Mouse (Mus musculus) left cerebral cortex, adult 2 months (tissue): ENCODE data around the gene Mfsd4b5. TPM values are rescaled to one million over a fixed set of nuclear protein-coding genes. Genes with fewer than 3 reads are reported as not detected.
"Not testable (repeated sequence)": the region's sequence is repeated elsewhere in the genome, so short reads cannot be mapped to it uniquely, and the experiment has no call there.

ENCODE experiments used
- DNase-seq, 2 experiments: peaks; one replicate each; pipeline ENCODE4 v3.0.0; 2021 to 2022; ENCODE audit warnings: low spot score in 2 of 2, mixed read lengths in 1 of 2; ENCODE audit errors: extremely low spot score in 1 of 2
- H3K27ac ChIP-seq: fragments of 200-600 bp; 2 replicates; pipeline ENCODE4 v1.8.1; 2022
- H3K4me3 ChIP-seq: fragments of 200-600 bp; 2 replicates; pipeline ENCODE4 v1.8.1; 2022
- CTCF ChIP-seq: fragments of 200-600 bp; IDR thresholded peaks from 2 replicates; pipeline ENCODE4 v1.8.1; 2022; ENCODE audit warnings: antibody characterized with exemption, mild to moderate bottlenecking, moderate library complexity
- intact Hi-C: fragments of 180-260 bp; cut with DNase I; formaldehyde crosslinking; loops from one replicate; pipeline ENCODE4 v1.15.1; 2025
- total RNA-seq, 2 experiments: library from RNA; stranded (reverse); gene quantifications; 2 replicates each; pipeline ENCODE4 v1.2.3; 2021

Mfsd4b5 gene
- total RNA-seq, 2 experiments from 2014 or later = 0.27 to 0.37 TPM

DNA sequence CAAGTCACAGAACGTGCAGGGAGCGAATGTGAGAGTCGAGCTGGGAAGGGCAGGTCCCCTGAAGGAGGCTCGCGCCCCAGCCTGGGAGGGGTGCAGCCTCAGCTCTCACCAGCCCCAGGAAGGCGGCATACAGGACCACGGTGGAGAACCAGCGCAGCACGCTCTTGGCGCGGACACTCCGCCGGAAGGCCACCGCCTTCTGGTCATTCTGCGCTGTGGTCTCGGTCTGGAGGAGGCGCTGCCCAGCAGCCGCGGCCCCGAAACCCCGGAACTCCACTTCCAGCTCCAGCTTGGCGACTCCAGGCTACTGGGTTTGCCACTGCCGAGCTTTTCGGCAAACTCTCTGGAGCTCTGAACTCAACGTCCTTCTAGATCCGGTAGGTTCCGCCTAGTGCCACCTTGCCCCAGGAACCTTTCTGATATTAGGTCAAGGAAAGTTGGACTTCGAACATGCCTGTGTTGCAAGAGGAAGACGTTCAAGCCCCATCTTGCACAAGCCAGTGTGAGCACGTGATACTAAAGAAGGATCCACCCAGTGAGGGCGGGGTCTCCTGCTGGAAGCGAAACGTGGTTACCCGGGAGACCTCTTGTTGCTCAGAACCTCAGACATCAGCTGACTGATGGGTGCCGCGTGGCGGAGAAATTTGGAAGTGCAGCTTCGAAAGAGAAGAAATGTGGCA is 26.5 kb downstream of the Mfsd4b5 start, which contains the start of gene Mfsd4b3:
TSS of gene Mfsd4b3 (minus strand) at position 393 of the 680 bp plus-strand sequence.
- intact Hi-C loops = loop anchor here (1.0 to 5.0 kb wide), 2 partner anchors 67 to 252 kb away; partner anchors contain the start of gene Mfsd4b1
- Histone ChIP-seq H3K27ac (peak within 1 kb of the TSS; percentile 58), H3K4me3 (peak within 1 kb of the TSS; percentile 66)
- peak; percentile 79 to 86 for DNase-seq
- peak; percentile 77 for TF ChIP-seq CTCF

- Histone ChIP-seq H3K4me3 (no peak overlapping the region), H3K27ac (no peak overlapping the region)
- peak; percentile 63 for TF ChIP-seq CTCF
- intact Hi-C loops = loop anchor here (1.0 to 5.0 kb wide), 2 partner anchors 69 to 289 kb away; partner anchors contain the start of genes Mfsd4b1 and Rpf2
- no peak for DNase-seq
Measured at GRCm38 (mm10) chr10:39958266-39958665, 28.2 kb downstream of the Mfsd4b5 start.

- TF ChIP-seq CTCF = no peak; the same call in 1 of the 2 replicates
- intact Hi-C loops = loop anchor here (5.0 kb wide), 1 partner anchor 71 kb away; the partner anchor contains the start of gene Mfsd4b1
- Histone ChIP-seq H3K4me3 (no peak overlapping the region), H3K27ac (no peak overlapping the region)
- no peak for DNase-seq
Measured at GRCm38 (mm10) chr10:39956340-39956878, 30.0 kb downstream of the Mfsd4b5 start.

GRCm38 (mm10) chr10:39955163-39955562 is 31.3 kb downstream of the Mfsd4b5 start:
- no peak overlapping the region for H3K27ac ChIP-seq
- no peak overlapping the region for H3K4me3 ChIP-seq
- DNase-seq = no peak
- intact Hi-C loops = loop anchor here (5.0 kb wide), 1 partner anchor 72 kb away; the partner anchor contains the start of gene Mfsd4b1
- no peak for TF ChIP-seq CTCF

DNA sequence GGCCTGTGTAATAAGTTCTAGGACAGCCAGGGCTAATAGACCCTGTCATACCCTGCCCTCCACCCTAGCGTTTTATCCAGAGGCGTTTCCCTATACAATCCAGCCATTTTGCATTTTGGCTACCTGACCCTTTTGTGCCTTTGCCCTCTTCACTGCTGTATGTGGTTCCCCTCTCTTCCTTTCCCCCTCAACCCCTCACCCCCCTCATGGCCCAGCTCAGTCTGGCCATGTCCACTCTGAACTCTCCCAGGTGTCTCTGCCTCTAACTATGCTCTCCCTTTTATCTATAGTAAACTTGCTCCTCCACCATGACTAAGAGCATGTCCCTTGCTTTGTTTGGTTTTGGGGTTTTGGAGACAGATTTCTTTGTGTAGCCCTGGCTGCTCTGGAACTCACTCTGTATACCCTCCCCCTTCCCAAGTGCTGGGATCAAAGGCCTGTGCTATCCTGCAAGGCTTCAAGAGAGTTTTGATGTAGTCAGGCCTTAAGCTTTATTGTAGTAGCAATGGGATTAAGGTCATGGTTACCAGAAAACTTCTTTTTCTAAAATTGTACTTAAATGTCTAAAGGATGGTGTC is 37.0 kb downstream of the Mfsd4b5 start:
- H3K27ac ChIP-seq = no peak overlapping the region
- no peak for DNase-seq

DNA sequence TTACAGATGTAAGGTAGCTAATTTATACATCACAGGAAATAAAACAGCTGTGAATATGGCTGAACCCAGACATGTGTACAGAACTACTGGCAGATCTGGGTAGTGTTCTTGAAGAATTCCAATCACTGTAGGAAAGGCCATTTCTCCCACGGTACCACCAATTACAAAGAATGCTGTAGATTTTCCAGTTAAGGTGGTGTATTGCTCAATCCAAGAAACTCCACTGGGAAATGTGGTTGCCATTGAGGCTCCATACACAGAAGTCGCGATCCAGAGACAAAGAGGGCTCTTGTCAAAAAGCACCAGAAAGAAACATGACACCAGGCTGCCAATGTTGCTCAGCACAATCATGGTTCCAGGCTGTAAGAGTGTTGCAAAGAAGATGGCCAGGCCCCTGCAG is 39.3 kb downstream of the Mfsd4b5 start:
- intact Hi-C loops, DNase-seq, H3K4me3 ChIP-seq, H3K27ac ChIP-seq: not testable (repeated sequence)

More for the DNA sequence above, 37.0 kb downstream of the Mfsd4b5 start:
- TF ChIP-seq CTCF = no peak
- intact Hi-C loops = no loop called here
- H3K4me3 ChIP-seq = no peak overlapping the region

- TF ChIP-seq CTCF = no peak
- Histone ChIP-seq H3K4me3 (no peak overlapping the region), H3K27ac (no peak overlapping the region)
- intact Hi-C loops = no loop called here
- no peak for DNase-seq
Measured at GRCm38 (mm10) chr10:39936553-39936952, 49.9 kb downstream of the Mfsd4b5 start.

DNA sequence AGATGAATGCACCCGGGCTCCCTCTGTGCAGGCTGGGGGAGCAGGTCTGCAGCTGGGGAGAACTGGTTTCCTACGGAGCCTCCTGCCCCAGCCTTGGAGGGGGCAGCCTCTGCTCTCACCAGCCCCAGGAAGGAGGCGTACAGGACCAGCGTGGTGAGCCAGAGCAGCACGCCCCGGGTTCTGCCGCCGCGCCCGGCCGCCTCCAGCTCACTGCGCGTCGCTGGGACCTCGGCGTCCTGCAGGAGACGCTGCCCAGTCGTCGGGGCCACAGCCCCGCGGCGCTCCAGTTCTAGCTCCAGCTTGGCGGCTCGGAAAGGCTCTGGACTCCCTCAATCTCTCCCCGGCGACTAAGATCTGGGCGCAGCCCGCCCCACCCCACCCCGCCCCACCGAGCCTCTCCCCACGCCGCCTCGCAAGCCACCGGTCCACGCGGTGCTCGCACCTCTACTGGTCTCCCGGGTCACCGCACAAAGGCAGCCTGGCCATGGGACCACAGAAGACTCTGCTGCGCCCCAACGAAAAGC is 59.8 kb downstream of the Mfsd4b5 start, which contains the start of gene Mfsd4b2:
TSS of gene Mfsd4b2 (minus strand) at position 308 of the 524 bp plus-strand sequence.
- intact Hi-C loops = loop anchor here (1.0 kb wide), 1 partner anchor 34 kb away; no protein-coding TSS in a partner anchor
- DNase-seq = peak in 1 of 2 experiments; percentile 8
- TF ChIP-seq CTCF = no peak
- Histone ChIP-seq H3K27ac (no peak within 1 kb of the TSS), H3K4me3 (peak within 1 kb of the TSS; percentile 38)

- DNase-seq, H3K4me3 ChIP-seq, intact Hi-C loops, H3K27ac ChIP-seq: not testable (repeated sequence)
Measured at GRCm38 (mm10) chr10:39924556-39924955, 61.9 kb downstream of the Mfsd4b5 start.

GRCm38 (mm10) chr10:39912616-39913015 is 73.8 kb downstream of the Mfsd4b5 start:
- Histone ChIP-seq H3K27ac (no peak overlapping the region), H3K4me3 (no peak overlapping the region)
- DNase-seq = no peak
- no peak for TF ChIP-seq CTCF
- intact Hi-C loops = no loop called here

DNA sequence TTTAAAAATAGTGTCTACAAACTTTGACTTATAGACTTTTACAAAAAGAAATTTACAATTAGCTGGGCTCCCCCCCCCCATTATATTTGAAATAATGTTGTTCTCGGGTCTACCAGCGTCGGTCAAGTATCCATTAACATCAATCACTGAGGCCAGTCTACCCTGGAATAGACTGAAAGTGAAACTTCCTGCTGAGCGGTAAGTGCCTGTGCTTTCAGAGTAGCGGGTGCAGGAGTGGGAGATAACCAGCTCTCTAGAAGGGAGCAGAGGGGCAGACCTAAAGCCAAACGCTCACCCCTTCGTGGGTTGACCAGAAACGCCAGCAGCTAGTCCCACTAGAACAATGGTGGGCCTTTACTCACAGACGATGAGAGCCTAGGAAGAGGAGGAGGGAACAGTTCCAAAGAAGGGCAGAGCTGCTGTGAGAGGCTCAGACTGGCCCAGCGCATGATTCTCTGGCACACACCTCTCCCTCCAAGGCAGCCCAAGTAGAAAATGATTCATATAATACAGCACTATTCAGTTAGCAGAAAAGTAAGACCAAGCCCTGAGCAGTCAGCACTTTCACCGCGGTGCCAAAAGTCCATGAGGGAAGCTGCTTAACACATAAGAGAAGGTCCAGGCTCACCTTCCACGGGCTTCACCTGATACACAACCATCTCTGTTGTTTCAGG is 77.5 kb downstream of the Mfsd4b5 start:
- no peak for TF ChIP-seq CTCF
- DNase-seq = no peak
- Histone ChIP-seq H3K27ac (no peak overlapping the region), H3K4me3 (no peak overlapping the region)
- intact Hi-C loops = no loop called here

Other genes with a start within 250 kb of the Mfsd4b5 start
- 1 to 10 TPM; 7.1 to 9.1 TPM for gene Mfsd4b4, start 87.4 kb downstream of the Mfsd4b5 start, total RNA-seq
- gene Mfsd4b2, start 59.7 kb downstream of the Mfsd4b5 start, total RNA-seq = under 1 TPM; 0.35 to 0.38 TPM
- under 1 TPM in 1 of 2 experiments, not detected in 1; 0.32 TPM for gene Mfsd4b3, start 26.5 kb downstream of the Mfsd4b5 start, total RNA-seq
- 1 to 10 TPM; 1.4 to 1.7 TPM for gene Mfsd4b1, start 38.6 kb upstream of the Mfsd4b5 start, total RNA-seq
- 1 to 10 TPM; 2.4 to 4.1 TPM for gene Slc16a10, start 155.6 kb upstream of the Mfsd4b5 start, total RNA-seq